Mouse (Mus musculus): ENCODE data around the gene Mrps27.
A peak's percentile ranks its signal among the peaks of the same experiment; 100 is the strongest.
"Not testable (repeated sequence)": the region's sequence is repeated elsewhere in the genome, so short reads cannot be mapped to it uniquely, and the experiment has no call there.

Gene Mrps27

DNA sequence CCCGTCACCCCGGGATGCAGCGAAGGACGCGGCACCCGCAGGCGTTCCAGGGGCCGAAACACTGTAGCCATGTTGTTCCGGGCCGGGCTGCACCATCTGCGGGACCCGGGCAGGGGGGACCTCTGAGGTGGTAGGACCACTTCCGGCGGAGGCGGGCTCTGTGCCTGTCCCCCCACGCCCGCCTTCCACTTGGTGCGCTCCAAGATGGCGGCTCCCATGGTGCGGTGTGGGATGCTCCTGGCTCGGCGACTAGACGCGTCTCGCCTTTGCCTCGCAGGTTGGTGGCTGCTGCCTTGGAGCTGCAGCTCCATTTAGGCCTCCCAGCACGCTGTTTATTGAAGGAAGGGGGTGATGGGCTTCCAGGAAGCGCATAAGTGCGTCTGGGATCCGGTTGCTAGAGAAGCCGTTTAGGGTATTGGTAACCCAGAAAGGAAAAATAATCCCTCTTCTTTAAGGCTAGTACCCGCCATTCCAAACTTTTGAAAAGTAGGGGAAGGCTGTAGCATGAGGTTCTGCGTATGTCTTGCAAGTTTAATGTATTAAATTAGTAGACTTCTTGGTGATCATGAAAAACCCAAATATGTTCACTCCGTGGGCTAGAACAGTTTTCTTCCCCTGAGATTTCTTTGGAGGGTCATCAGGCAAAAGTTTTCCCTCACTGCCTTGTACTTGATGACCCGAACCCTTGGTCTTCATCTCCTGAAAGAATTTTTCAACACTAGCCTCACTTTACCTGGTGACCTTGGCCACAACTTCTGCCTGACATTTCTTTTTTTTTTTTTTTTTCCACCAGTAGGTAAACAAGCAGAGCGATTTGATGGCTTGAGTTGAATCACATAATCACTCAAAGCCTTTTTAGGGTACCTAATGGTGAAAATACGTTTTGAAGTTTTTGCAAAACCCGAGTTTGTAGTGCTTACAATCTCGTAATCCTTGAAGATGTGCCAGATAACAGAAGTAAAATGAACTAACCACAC is at the start of gene Mrps27, which contains the start of gene Ptcd2:
Gene Mrps27 (plus strand): TSS at position 188 of the 977 bp plus-strand sequence.
Gene Ptcd2 (minus strand): TSS at position 107 of the 977 bp plus-strand sequence.
- DNase-seq, result peak; percentile 98 to 99

DNA sequence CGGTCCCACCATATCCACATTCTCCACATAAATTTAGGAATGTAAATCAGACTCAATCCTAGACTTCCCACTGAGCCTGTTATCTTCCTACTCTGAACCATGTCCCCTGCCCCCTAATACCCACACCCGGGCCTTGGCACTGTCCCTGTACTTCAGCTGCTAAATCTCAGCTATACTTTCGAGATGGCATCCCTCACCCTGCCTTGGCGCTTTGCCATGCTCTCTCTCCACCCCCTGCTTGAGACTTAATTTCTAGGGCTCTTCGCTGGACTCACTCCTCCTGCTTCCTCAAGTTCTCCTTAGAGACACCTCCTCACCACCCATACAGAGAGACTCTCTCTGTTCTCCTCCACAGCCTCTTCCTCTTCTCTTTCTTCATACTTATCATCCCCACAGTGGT is 44.7 kb upstream of the Mrps27 start:
- DNase-seq, result no peak

DNA sequence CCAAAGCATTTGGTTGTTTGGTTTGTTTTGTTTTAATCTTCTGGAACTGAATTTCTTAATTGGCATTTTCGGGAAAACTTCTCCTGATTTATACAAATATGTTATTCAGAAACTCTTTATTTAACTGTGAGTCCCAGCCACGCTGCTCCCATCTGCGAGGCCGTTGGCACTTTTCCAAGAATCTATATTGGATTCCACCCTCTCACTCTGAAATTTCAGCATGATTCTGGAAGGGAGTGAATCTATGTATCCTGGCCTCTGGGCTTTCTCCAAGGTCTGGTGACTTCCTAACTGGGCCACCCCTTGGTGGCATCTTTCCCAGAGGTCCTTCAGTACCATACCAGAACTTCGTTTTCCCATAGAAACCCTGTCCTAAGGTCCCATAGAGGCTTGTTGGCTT is 40.7 kb upstream of the Mrps27 start:
- no peak for DNase-seq

GRCm38 (mm10) chr13:99304365-99304764 is 40.2 kb upstream of the Mrps27 start:
- DNase-seq, result no peak

- no peak for DNase-seq
Observed at GRCm38 (mm10) chr13:99305186-99305585, 39.4 kb upstream of the Mrps27 start.

DNA sequence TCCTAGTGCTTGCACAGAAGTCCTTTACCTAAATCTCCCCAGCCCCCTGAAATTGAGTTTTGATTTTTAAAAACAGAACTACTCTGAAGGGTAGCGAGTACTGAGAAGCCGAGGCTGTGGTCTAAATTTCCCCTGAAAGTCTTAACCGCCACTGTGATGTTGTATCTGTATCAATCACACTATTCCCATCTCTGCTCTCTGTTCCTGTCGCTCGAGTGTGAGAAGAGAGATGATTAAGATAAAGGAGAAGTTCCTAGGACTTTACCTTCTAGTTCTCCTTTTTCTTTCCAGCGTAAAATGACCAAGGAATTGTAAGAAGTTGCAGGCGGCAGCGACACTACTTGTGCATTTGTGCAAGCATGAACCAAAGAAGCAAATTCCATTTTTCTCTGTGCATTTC is 38.4 kb upstream of the Mrps27 start:
- no peak for DNase-seq

GRCm38 (mm10) chr13:99307930-99308359 is 36.6 kb upstream of the Mrps27 start:
- no peak for DNase-seq

GRCm38 (mm10) chr13:99308393-99308792 is 36.2 kb upstream of the Mrps27 start:
- no peak for DNase-seq

- no peak for DNase-seq
Observed at GRCm38 (mm10) chr13:99314098-99314497, 30.5 kb upstream of the Mrps27 start.

DNA sequence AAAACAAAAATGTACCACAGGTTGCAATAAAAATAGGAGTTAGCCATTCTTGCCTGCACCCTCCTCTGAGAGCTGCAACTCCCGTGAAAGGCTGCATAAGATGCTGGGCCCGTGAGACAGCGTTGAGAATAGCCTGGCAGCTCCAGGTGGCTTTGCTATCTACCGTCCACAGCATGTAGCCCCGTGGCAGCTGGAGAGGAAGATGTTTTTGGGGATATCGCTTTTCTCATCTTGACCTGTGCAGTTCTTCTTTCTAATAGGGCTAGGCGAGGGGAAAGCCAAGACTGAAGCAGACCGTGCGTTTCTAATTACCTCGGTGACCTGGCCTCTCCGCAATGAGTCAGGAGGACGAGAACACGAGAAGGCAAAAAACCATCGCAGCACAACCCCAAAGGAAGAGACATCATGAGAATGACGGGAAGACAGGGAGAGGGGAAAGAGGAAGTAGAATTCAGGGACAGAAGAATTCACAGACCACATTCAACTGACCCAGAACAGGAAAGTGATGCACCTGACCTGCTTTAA is 29.9 kb upstream of the Mrps27 start:
- no peak for DNase-seq

GRCm38 (mm10) chr13:99316366-99316765 is 28.2 kb upstream of the Mrps27 start:
- no peak for DNase-seq

GRCm38 (mm10) chr13:99317058-99317457 is 27.5 kb upstream of the Mrps27 start:
- peak in 1 of 2 experiments; percentile 83 for DNase-seq

DNA sequence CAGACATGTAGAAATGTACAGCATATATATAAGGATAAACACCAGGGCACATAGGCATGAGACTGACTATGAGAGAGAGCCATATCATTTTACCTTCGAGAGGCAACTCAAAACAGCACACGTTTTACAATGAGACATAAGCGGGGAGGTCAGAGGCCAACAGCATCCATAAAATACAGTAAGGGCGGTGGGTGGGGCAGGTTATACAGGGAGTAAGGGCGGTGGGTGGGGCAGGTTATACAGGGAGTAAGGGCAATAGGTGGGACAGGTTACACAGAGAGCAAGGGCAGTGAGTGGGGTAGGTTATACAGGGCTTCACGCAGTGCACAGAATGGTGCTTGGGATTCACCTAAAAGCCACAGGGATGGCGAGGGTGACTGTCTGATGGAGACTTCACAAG is 24.1 kb upstream of the Mrps27 start:
- no peak for DNase-seq

- DNase-seq, result not testable (repeated sequence)
Observed at GRCm38 (mm10) chr13:99322915-99323314, 21.7 kb upstream of the Mrps27 start.

- DNase-seq, result no peak
Observed at GRCm38 (mm10) chr13:99323632-99324336, 20.8 kb upstream of the Mrps27 start.

GRCm38 (mm10) chr13:99324337-99324685 is 20.3 kb upstream of the Mrps27 start:
- not testable (repeated sequence) for DNase-seq

DNA sequence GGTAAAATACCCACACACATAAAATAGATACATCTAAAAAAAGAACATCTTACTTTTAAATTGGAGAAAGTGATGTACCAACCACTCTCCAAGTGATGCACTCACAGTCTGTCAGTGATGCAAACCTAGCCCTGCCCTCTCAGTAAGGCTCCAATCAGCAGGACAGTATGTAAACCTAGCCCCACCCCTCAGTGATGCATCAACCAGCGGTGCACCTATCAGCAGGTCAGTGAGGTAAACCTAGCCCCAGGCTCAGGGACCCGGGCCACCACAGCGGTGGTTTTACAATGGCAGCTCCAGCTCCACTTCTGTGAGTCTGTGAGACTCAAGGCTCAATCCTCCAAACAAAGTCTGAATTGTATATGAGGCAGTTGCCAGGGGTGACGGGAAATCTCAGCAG is 13.3 kb upstream of the Mrps27 start:
- no peak for DNase-seq

DNA sequence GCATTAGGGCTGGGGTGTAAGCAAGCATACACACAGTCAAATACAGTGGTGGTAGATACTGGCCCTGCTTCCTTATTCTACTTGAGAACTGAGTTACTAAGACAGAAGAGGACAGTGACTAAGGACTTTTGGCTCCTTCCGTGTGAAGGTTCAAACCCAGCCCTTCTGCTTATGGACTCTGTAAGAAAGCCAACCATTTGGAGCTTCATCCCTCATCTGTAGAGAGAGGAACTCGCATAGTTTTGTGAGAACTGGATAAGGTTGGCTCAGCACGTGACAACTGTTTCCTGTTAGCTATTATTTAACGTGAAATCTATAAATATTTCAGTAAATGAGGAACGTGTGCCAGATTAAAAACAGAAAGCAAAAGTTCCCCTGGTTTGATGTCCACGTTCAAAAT is 7.1 kb upstream of the Mrps27 start:
- no peak for DNase-seq

DNA sequence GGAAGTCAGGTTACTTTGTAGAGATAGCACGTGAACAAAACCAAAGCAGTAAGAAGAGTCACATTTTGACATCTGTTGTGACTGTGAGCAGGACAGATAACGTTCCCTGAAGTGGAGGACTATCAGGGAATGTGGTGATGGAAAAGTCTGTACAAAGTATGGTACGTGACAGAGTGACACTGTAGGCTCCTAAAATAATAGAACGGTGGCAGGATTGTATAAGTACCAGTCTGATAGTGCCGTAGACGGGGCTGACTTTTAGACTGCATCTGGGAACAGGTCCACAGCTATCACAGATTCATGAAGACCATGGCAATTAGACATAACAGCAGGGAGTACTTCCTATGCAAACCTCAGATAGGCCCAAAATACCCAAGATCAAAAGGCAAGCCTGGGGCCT is 3.1 kb upstream of the Mrps27 start:
- no peak for DNase-seq

DNA sequence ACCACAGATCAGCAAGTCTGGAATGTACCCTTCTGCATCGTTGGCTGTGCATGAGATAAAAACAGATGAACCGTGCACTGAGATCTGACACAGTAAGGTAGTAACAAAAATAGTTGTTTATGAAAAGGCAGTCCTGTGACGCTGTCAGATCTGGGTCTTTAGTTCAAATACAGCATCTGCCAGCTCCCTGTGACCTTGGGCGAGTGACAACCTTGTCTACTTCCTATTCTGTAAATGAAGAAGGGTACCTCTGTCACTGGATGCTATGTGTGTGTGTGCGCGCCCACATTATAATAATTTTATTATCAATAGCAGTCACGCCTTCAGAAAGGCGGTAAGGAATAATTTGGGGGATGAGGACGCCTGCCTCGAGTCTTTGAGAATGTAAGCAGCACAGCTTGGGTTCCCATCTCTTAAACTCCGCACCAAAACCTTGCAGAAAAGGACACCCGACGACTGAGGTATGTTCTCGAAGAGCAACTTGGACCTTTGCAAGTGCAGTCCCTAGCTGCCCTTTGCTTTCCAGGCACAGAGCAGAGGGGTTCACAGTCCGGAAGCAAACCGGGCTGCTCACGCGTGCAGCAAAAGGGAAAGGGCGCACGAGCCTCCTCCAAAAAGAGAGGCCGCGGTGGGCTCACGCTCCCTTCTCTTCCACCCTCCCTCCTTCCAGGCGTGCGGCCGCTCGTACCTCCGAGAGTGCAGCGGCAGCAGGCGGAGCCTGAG is 549 bp upstream of the Mrps27 start:
- DNase-seq, result no peak

- DNase-seq, result no peak
Observed at GRCm38 (mm10) chr13:99350009-99350408, 5.4 kb downstream of the Mrps27 start.

DNA sequence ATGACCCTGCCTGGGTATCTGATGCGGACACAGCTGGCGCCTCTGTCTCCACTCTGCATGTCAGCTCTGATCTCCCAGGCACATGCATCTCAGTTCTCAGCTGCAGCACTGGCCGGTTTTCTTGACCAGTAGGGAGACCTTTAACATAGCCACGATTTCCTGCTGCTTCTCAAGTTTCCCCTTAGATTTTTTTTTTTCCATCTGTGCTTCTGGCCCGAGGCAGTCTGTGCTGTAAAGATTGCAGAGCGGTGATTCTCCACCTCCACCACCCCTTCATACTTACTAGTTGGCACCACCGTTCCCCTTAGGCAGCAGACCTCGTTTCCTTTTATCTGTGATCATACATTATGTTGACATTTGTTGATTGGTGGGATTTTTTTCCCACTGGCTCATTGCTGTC is 6.6 kb downstream of the Mrps27 start:
- no peak for DNase-seq

GRCm38 (mm10) chr13:99351596-99351995 is 7.0 kb downstream of the Mrps27 start:
- no peak for DNase-seq
